Mouse (Mus musculus): ENCODE measurements around the gene Ephb2. TPM values are rescaled to one million over a fixed set of nuclear protein-coding genes. Genes with fewer than 3 reads are reported as not detected.
A peak's percentile ranks its signal among the peaks of the same experiment; 100 is the strongest.

Ephb2 gene
- polyA plus RNA-seq, 1 experiment = 15.1 TPM

DNA sequence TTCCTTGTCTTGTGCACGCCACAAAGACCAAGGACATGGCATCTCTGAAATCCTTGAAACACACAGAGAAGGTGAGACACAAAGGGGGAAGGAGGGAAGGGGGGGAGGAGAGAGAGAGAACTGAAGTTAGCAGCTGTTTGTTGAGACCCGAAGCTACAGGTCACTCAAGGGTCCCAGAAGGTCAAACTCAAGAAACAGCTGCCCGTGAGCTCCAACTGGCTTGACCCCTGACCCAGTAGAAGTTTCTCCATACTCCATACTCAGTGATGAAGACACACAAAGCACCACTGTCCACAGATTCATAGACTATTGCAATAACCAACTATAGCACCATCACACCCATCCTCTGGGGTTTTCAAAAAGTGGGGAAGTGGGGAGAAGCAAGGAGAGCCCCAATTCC is 113.9 kb downstream of the Ephb2 start:
- TF ChIP-seq EP300 (IDR thresholded peaks at IDR 0.05; ENCODE audit: insufficient read depth, low read depth, low read length) (no peak), CTCF (IDR thresholded peaks at IDR 0.05; ENCODE audit: low read depth, low read length) (no peak), POLR2A (IDR thresholded peaks at IDR 0.05; ENCODE audit: insufficient read depth, low read length) (no peak)

DNA sequence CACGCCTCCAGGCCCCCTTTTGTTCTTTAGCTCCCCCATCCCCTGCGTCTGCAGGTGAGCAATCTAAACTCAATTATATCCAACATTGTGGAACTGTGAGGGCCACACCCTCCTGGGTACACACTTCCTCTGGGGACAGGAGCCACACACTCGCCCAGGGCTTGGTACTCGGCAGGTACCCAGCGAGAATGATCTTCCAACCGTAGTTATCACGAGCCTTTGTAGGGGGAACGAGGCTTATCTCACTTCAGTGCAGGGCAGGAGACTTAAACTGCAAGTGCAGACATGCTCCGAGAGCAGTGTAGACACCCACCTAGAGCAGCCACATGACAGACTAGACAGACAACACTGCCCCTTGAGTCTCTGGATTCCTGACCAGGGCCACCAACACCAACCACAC is 115.8 kb downstream of the Ephb2 start:
- H3K36me3 ChIP-seq (ENCODE audit: control insufficient read depth, insufficient read depth, low read length, poor library complexity, severe bottlenecking) = no peaks in the 10 kb centered on the region

More for the DNA sequence above, 113.9 kb downstream of the Ephb2 start:
- Histone ChIP-seq H3K36me3 (ENCODE audit: control insufficient read depth, insufficient read depth, low read length, poor library complexity, severe bottlenecking) (no peaks in the 10 kb centered on the region), H3K4me3 (ENCODE audit: low read depth, low read length) (no peak overlapping the region), H3K4me1 (ENCODE audit: control insufficient read depth, insufficient read depth, low read length) (peaks cover 8% of the 10 kb centered on the region), H3K27me3 (ENCODE audit: control insufficient read depth, insufficient read depth, low read length, poor library complexity, severe bottlenecking) (no peaks in the 10 kb centered on the region), H3K27ac (ENCODE audit: insufficient read depth, low read length) (no peak overlapping the region), H3K9me3 (replicated peaks; ENCODE audit: control insufficient read depth, insufficient read depth, low read length, poor library complexity, severe bottlenecking) (no peaks in the 10 kb centered on the region), H3K9ac (ENCODE audit: low read depth, poor library complexity, severe bottlenecking) (no peak overlapping the region)

DNA sequence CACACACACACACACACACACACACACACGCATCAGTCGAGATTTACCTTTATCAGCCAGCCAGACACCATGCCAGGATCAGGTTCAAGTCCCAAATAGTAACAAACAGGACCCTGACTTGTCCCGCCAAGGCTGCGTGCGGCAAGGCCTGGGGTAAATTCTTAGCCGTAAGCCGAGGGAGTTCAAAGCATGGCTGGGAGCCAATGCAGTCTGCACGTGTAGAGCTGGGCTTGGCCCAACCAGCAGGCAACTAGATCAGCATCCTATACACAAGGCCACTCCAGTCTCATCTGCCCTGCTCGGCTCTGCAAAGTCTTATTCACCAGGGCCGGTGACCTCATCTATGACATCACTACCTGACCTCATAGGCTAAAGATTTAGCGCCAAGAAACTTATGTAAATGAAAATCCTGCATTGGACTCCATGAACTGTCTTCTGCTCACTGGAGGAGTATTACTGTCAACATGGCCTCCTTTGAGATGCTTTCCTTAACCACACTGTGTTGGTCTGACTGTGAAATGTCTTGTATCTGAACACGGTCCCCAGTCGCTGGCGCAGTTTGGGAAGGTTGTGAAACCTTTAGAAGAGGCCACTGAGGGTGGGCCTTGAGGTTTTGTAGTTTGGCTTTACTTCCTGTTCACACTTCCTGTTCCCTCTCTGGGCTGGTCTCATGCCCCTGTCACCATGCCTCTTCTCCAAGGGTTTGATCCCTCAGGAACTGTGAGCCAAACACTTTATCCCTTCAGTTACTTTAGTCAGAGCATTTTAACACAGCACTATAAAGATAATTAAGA is 117.4 kb downstream of the Ephb2 start:
- H3K4me3 ChIP-seq (ENCODE audit: low read depth, low read length) = no peak overlapping the region
- H3K9me3 ChIP-seq (replicated peaks; ENCODE audit: control insufficient read depth, insufficient read depth, low read length, poor library complexity, severe bottlenecking) = no peaks in the 10 kb centered on the region
- no peaks in the 10 kb centered on the region for H3K27me3 ChIP-seq (ENCODE audit: control insufficient read depth, insufficient read depth, low read length, poor library complexity, severe bottlenecking)
- H3K27ac ChIP-seq (ENCODE audit: insufficient read depth, low read length) = no peak overlapping the region
- no peaks in the 10 kb centered on the region for H3K36me3 ChIP-seq (ENCODE audit: control insufficient read depth, insufficient read depth, low read length, poor library complexity, severe bottlenecking)
- H3K4me1 ChIP-seq (ENCODE audit: control insufficient read depth, insufficient read depth, low read length) = peaks cover 13% of the 10 kb centered on the region
- no peak overlapping the region for H3K9ac ChIP-seq (ENCODE audit: low read depth, poor library complexity, severe bottlenecking)
- TF ChIP-seq POLR2A (IDR thresholded peaks at IDR 0.05; ENCODE audit: insufficient read depth, low read length) (no peak), EP300 (IDR thresholded peaks at IDR 0.05; ENCODE audit: insufficient read depth, low read depth, low read length) (no peak), CTCF (IDR thresholded peaks at IDR 0.05; ENCODE audit: low read depth, low read length) (no peak)

More for the DNA sequence above, 115.8 kb downstream of the Ephb2 start:
- H3K27ac ChIP-seq (ENCODE audit: insufficient read depth, low read length) = 0 out of 2 replicates have a peak overlapping the region, but pooled peaks have one; percentile 5
- H3K4me3 ChIP-seq (ENCODE audit: low read depth, low read length) = no peak overlapping the region
- no peaks in the 10 kb centered on the region for H3K9me3 ChIP-seq (replicated peaks; ENCODE audit: control insufficient read depth, insufficient read depth, low read length, poor library complexity, severe bottlenecking)
- no peak overlapping the region for H3K9ac ChIP-seq (ENCODE audit: low read depth, poor library complexity, severe bottlenecking)
- TF ChIP-seq CTCF (IDR thresholded peaks at IDR 0.05; ENCODE audit: low read depth, low read length) (no peak), EP300 (IDR thresholded peaks at IDR 0.05; ENCODE audit: insufficient read depth, low read depth, low read length) (no peak), POLR2A (IDR thresholded peaks at IDR 0.05; ENCODE audit: insufficient read depth, low read length) (no peak)
- H3K4me1 ChIP-seq (ENCODE audit: control insufficient read depth, insufficient read depth, low read length) = peaks cover 11% of the 10 kb centered on the region
- H3K27me3 ChIP-seq (ENCODE audit: control insufficient read depth, insufficient read depth, low read length, poor library complexity, severe bottlenecking) = no peaks in the 10 kb centered on the region

DNA sequence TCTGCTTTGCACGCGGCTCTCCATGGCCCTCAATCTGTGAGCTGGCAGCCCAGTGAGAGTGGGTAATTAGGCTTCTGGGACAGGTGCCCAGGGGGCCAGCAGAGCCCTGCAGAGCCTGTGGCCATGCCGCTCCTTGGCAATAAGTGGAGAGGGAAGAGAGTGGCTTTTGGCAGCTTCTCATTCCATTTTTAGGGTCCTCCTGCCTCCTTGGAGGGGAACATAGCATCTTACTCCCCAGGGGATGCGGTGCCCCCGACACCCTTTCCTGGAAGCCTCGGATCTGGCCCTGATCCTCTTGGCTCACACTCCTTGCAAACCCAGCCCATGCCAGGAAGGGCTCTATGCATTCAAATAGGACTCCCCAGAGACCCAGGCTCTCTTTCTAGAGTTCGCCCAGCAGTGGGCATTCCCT is 119.2 kb downstream of the Ephb2 start:
- Histone ChIP-seq H3K9me3 (replicated peaks; ENCODE audit: control insufficient read depth, insufficient read depth, low read length, poor library complexity, severe bottlenecking) (no peaks in the 10 kb centered on the region), H3K27me3 (ENCODE audit: control insufficient read depth, insufficient read depth, low read length, poor library complexity, severe bottlenecking) (no peaks in the 10 kb centered on the region), H3K36me3 (ENCODE audit: control insufficient read depth, insufficient read depth, low read length, poor library complexity, severe bottlenecking) (no peaks in the 10 kb centered on the region), H3K27ac (ENCODE audit: insufficient read depth, low read length) (no peak overlapping the region), H3K9ac (ENCODE audit: low read depth, poor library complexity, severe bottlenecking) (no peak overlapping the region), H3K4me1 (ENCODE audit: control insufficient read depth, insufficient read depth, low read length) (peaks cover 13% of the 10 kb centered on the region), H3K4me3 (ENCODE audit: low read depth, low read length) (no peak overlapping the region)
- TF ChIP-seq CTCF (IDR thresholded peaks at IDR 0.05; ENCODE audit: low read depth, low read length) (no peak), POLR2A (IDR thresholded peaks at IDR 0.05; ENCODE audit: insufficient read depth, low read length) (no peak), EP300 (IDR thresholded peaks at IDR 0.05; ENCODE audit: insufficient read depth, low read depth, low read length) (no peak)

DNA sequence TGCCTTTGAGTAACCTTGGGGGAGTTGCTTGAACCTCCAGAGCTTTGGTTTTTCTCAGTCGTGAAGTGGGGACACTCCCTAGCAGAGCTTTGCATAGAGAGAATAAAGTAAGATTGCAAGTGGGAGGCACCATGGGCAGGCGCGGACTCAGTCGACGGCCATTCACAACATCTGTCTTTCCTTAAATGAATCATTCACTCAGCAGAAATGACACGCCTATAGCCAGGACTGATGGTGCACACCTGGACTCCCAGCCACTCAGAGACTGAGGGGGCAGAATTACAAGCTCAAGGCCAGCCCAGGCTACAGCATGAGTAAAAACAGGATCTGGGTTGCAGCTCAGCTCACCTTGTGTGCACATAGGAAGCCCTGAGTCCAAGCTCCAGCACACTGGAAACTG is 121.3 kb downstream of the Ephb2 start:
- H3K27ac ChIP-seq (ENCODE audit: insufficient read depth, low read length) = no peak overlapping the region
- H3K4me1 ChIP-seq (ENCODE audit: control insufficient read depth, insufficient read depth, low read length) = peaks cover 5% of the 10 kb centered on the region

DNA sequence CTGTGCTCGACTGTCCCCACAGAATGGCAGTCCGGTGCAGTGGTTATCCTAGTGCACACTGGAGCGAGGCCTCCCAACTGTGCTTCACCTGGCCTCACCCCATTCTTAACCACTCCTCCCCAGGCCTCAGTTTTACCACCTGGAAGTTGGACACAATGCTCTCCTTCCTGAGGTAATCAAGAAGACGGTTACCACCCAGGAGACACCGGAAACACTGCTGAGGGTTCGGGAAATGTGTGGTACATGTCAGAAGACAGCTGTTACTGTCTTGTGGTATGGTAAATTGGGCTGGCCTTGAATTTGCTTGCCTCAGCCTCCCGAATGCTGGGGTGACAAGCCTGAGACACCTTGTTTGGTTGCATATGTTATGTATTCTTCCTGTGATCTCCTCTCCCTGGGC is 121.9 kb downstream of the Ephb2 start:
- H3K9me3 ChIP-seq (replicated peaks; ENCODE audit: control insufficient read depth, insufficient read depth, low read length, poor library complexity, severe bottlenecking) = no peaks in the 10 kb centered on the region
- no peak overlapping the region for H3K9ac ChIP-seq (ENCODE audit: low read depth, poor library complexity, severe bottlenecking)
- no peaks in the 10 kb centered on the region for H3K36me3 ChIP-seq (ENCODE audit: control insufficient read depth, insufficient read depth, low read length, poor library complexity, severe bottlenecking)
- TF ChIP-seq POLR2A (IDR thresholded peaks at IDR 0.05; ENCODE audit: insufficient read depth, low read length) (no peak), CTCF (IDR thresholded peaks at IDR 0.05; ENCODE audit: low read depth, low read length) (no peak), EP300 (IDR thresholded peaks at IDR 0.05; ENCODE audit: insufficient read depth, low read depth, low read length) (0 out of 2 replicates have a peak, but pooled peaks have one; percentile 16)
- no peak overlapping the region for H3K27ac ChIP-seq (ENCODE audit: insufficient read depth, low read length)
- no peak overlapping the region for H3K4me3 ChIP-seq (ENCODE audit: low read depth, low read length)
- peaks cover 5% of the 10 kb centered on the region for H3K4me1 ChIP-seq (ENCODE audit: control insufficient read depth, insufficient read depth, low read length)
- no peaks in the 10 kb centered on the region for H3K27me3 ChIP-seq (ENCODE audit: control insufficient read depth, insufficient read depth, low read length, poor library complexity, severe bottlenecking)

More for the DNA sequence above, 121.3 kb downstream of the Ephb2 start:
- no peaks in the 10 kb centered on the region for H3K9me3 ChIP-seq (replicated peaks; ENCODE audit: control insufficient read depth, insufficient read depth, low read length, poor library complexity, severe bottlenecking)
- no peaks in the 10 kb centered on the region for H3K27me3 ChIP-seq (ENCODE audit: control insufficient read depth, insufficient read depth, low read length, poor library complexity, severe bottlenecking)
- TF ChIP-seq CTCF (IDR thresholded peaks at IDR 0.05; ENCODE audit: low read depth, low read length) = no peak
- TF ChIP-seq POLR2A (IDR thresholded peaks at IDR 0.05; ENCODE audit: insufficient read depth, low read length) = no peak
- no peak for TF ChIP-seq EP300 (IDR thresholded peaks at IDR 0.05; ENCODE audit: insufficient read depth, low read depth, low read length)
- H3K4me3 ChIP-seq (ENCODE audit: low read depth, low read length) = no peak overlapping the region
- H3K9ac ChIP-seq (ENCODE audit: low read depth, poor library complexity, severe bottlenecking) = no peak overlapping the region
- no peaks in the 10 kb centered on the region for H3K36me3 ChIP-seq (ENCODE audit: control insufficient read depth, insufficient read depth, low read length, poor library complexity, severe bottlenecking)
